Comparison of ENCODE assay signal across 15 mouse cellular contexts in genomic region chr17:26361420-26361819, GRCm38 (mm10). TPM values are rescaled to one million over a fixed set of nuclear protein-coding genes. Genes with fewer than 3 reads are reported as not detected.
A peak's percentile ranks its signal among the peaks of the same experiment; 100 is the strongest.
DNase-seq lines count a peak whose midpoint lies in the region; ATAC-seq and TF ChIP-seq lines count a peak whose summit lies in the region.
"Had no signal": no experiment of that assay in that cellular context is flagged by ENCODE, and none has a peak within 500 bp of the region (broad histone marks: within the 10 kb centered on the region; RNA-seq: fewer than 3 reads in every experiment).

No protein-coding gene starts in this region.

- ATAC-seq in forebrain, embryonic 11.5 days (replicated peaks; ENCODE audit: low FRiP score) = no peak
- ATAC-seq in hindbrain, embryonic 13.5 days (ENCODE audit: low FRiP score) = no peak
- no peak for ATAC-seq in hindbrain, embryonic 12.5 days (ENCODE audit: low FRiP score)
- ATAC-seq in forebrain, embryonic 12.5 days (ENCODE audit: low FRiP score) = no peak
- 0 out of 2 replicates have a peak, but pooled peaks have one; percentile 11 for ATAC-seq in liver, embryonic 14.5 days (ENCODE audit: insufficient read depth)
- ATAC-seq: activated CD4-positive, CD25-positive, alpha-beta regulatory T cell, adult 4 months; inflammation-experienced regulatory T-cells, adult 6 months had no signal

- WGBS in forebrain, embryonic 11.5 days = 80% methylated on average over 7 of the region's 7 CpGs
- 80% methylated on average over 7 of the region's 7 CpGs for WGBS in forebrain, embryonic 10.5 days
- WGBS in hindbrain, embryonic 13.5 days = 77% methylated on average over 7 of the region's 7 CpGs
- WGBS in hindbrain, embryonic 12.5 days = 78% methylated on average over 7 of the region's 7 CpGs
- WGBS in forebrain, embryonic 12.5 days = 84% methylated on average over 7 of the region's 7 CpGs
- 23% methylated on average over 7 of the region's 7 CpGs for WGBS in liver, embryonic 14.5 days (ENCODE audit: insufficient replicate concordance)

- DNase-seq in forebrain, embryonic 11.5 days (ENCODE audit: low spot score) = peak; percentile 26
- DNase-seq in forebrain, embryonic 10.5 days (ENCODE audit: extremely low spot score, low spot score) = no peak
- DNase-seq in liver, embryonic 14.5 days (ENCODE audit: low read depth in 3 of 3, low spot score in 3 of 3) = no peak
- no peak for DNase-seq in urinary bladder, postnatal 10 days (ENCODE audit: low spot score)
- DNase-seq in cerebellum, adult 11-12 months = no peak
- DNase-seq: cerebellum, adult 9-10 months; lung, adult 18-20 months had no signal

- H3K4me1 ChIP-seq in forebrain, embryonic 11.5 days (replicated peaks; ENCODE audit: control insufficient read depth, insufficient read depth, low read length) = peaks cover 6% of the 10 kb centered on the region; the same call in 1 of the 2 replicates
- peaks cover 37% of the 10 kb centered on the region for H3K4me1 ChIP-seq in forebrain, embryonic 10.5 days
- peaks cover 53% of the 10 kb centered on the region for H3K4me1 ChIP-seq in hindbrain, embryonic 13.5 days (replicated peaks)
- peaks cover 33% of the 10 kb centered on the region for H3K4me1 ChIP-seq in hindbrain, embryonic 12.5 days
- H3K4me1 ChIP-seq in forebrain, embryonic 12.5 days = peaks cover 22% of the 10 kb centered on the region
- peaks cover 11 to 18% of the 10 kb centered on the region in 2 experiments; a peak in 3 of 4 replicates for H3K4me1 ChIP-seq in liver, embryonic 14.5 days (replicated peaks; ENCODE audit: control insufficient read depth in 2 of 2, insufficient read depth in 2 of 2, low read length in 1 of 2)

- no peak overlapping the region for H3K27ac ChIP-seq in forebrain, embryonic 11.5 days (ENCODE audit: low read depth, low read length)
- H3K27ac ChIP-seq in forebrain, embryonic 10.5 days = no peak overlapping the region
- H3K27ac ChIP-seq in hindbrain, embryonic 13.5 days = peak overlapping the region; percentile 58
- no peak overlapping the region for H3K27ac ChIP-seq in hindbrain, embryonic 12.5 days
- H3K27ac ChIP-seq in forebrain, embryonic 12.5 days = peak overlapping the region; percentile 65
- no peak overlapping the region for H3K27ac ChIP-seq in liver, embryonic 14.5 days
- H3K27ac ChIP-seq: embryonic facial prominence, embryonic 12.5 days; midbrain, embryonic 10.5 days had no signal

- no peak overlapping the region for H3K4me3 ChIP-seq in forebrain, embryonic 11.5 days (ENCODE audit: low read depth, low read length)
- no peak overlapping the region for H3K4me3 ChIP-seq in forebrain, embryonic 10.5 days
- H3K4me3 ChIP-seq in hindbrain, embryonic 13.5 days = no peak overlapping the region
- H3K4me3 ChIP-seq in hindbrain, embryonic 12.5 days = no peak overlapping the region
- no peak overlapping the region for H3K4me3 ChIP-seq in forebrain, embryonic 12.5 days (replicated peaks)
- H3K4me3 ChIP-seq in liver, embryonic 14.5 days (ENCODE audit: insufficient read depth in 1 of 2, low read depth in 2 of 2, low read length in 2 of 2) = no peak overlapping the region
- H3K4me3 ChIP-seq: embryonic facial prominence, embryonic 12.5 days; midbrain, embryonic 10.5 days; myocyte had no signal

- H3K27me3 ChIP-seq in forebrain, embryonic 11.5 days (ENCODE audit: control insufficient read depth, insufficient read depth, low read length) = no peaks in the 10 kb centered on the region
- no peaks in the 10 kb centered on the region for H3K27me3 ChIP-seq in forebrain, embryonic 10.5 days (ENCODE audit: poor library complexity, severe bottlenecking)
- H3K27me3 ChIP-seq in hindbrain, embryonic 13.5 days = no peaks in the 10 kb centered on the region
- no peaks in the 10 kb centered on the region; the same call in 1 of the 2 replicates for H3K27me3 ChIP-seq in hindbrain, embryonic 12.5 days
- H3K27me3 ChIP-seq in forebrain, embryonic 12.5 days = no peaks in the 10 kb centered on the region
- H3K27me3 ChIP-seq in liver, embryonic 14.5 days (ENCODE audit: control insufficient read depth, insufficient read depth, low read length) = no peaks in the 10 kb centered on the region; the same call in 1 of the 2 replicates
- H3K27me3 ChIP-seq: embryonic facial prominence, embryonic 12.5 days had no signal

- TF ChIP-seq EP300 in liver, embryonic 14.5 days (IDR thresholded peaks at IDR 0.05; ENCODE audit: low read depth) = no peak

- no peak overlapping the region for H3K4me2 ChIP-seq in forebrain, embryonic 11.5 days (ENCODE audit: low read depth, low read length, severe bottlenecking)
- no peak overlapping the region for H3K4me2 ChIP-seq in hindbrain, embryonic 13.5 days
- no peak overlapping the region for H3K4me2 ChIP-seq in hindbrain, embryonic 12.5 days (replicated peaks)
- no peak overlapping the region for H3K4me2 ChIP-seq in forebrain, embryonic 12.5 days
- H3K4me2 ChIP-seq in liver, embryonic 14.5 days (ENCODE audit: low read depth) = no peak overlapping the region
- H3K4me2 ChIP-seq: embryonic facial prominence, embryonic 12.5 days had no signal

- H3K36me3 ChIP-seq in forebrain, embryonic 11.5 days (ENCODE audit: control insufficient read depth, insufficient read depth, low read length) = no peaks in the 10 kb centered on the region
- H3K36me3 ChIP-seq in forebrain, embryonic 10.5 days (replicated peaks) = no peaks in the 10 kb centered on the region
- no peaks in the 10 kb centered on the region for H3K36me3 ChIP-seq in hindbrain, embryonic 13.5 days
- no peaks in the 10 kb centered on the region for H3K36me3 ChIP-seq in hindbrain, embryonic 12.5 days
- H3K36me3 ChIP-seq in forebrain, embryonic 12.5 days (replicated peaks) = no peaks in the 10 kb centered on the region
- H3K36me3 ChIP-seq in liver, embryonic 14.5 days (replicated peaks; ENCODE audit: control insufficient read depth, insufficient read depth, low read depth) = no peaks in the 10 kb centered on the region
- H3K36me3 ChIP-seq: embryonic facial prominence, embryonic 12.5 days; midbrain, embryonic 10.5 days had no signal

- H3K9me3 ChIP-seq in forebrain, embryonic 11.5 days (ENCODE audit: control insufficient read depth, low read length) = no peaks in the 10 kb centered on the region
- no peaks in the 10 kb centered on the region for H3K9me3 ChIP-seq in forebrain, embryonic 10.5 days
- H3K9me3 ChIP-seq in hindbrain, embryonic 13.5 days = no peaks in the 10 kb centered on the region
- no peaks in the 10 kb centered on the region for H3K9me3 ChIP-seq in hindbrain, embryonic 12.5 days (replicated peaks)
- H3K9me3 ChIP-seq in forebrain, embryonic 12.5 days = no peaks in the 10 kb centered on the region
- H3K9me3 ChIP-seq in liver, embryonic 14.5 days (ENCODE audit: control insufficient read depth, low read length) = no peaks in the 10 kb centered on the region
- H3K9me3 ChIP-seq: embryonic facial prominence, embryonic 12.5 days; midbrain, embryonic 10.5 days had no signal

- no peak overlapping the region for H3K9ac ChIP-seq in forebrain, embryonic 11.5 days (ENCODE audit: low read length)
- no peak overlapping the region for H3K9ac ChIP-seq in hindbrain, embryonic 13.5 days
- no peak overlapping the region for H3K9ac ChIP-seq in hindbrain, embryonic 12.5 days
- no peak overlapping the region for H3K9ac ChIP-seq in forebrain, embryonic 12.5 days
- no peak overlapping the region for H3K9ac ChIP-seq in liver, embryonic 14.5 days (replicated peaks)
- H3K9ac ChIP-seq: embryonic facial prominence, embryonic 12.5 days had no signal

- no peak for TF ChIP-seq CTCF in liver, embryonic 14.5 days (IDR thresholded peaks at IDR 0.05; ENCODE audit: low read depth)

RNA-seq across cellular contexts. Expression of gene Neurl1b, which starts 53.2 kb away (rescaled TPM):
- polyA plus RNA-seq in forebrain, embryonic 11.5 days (2014; fragmentation: Nextera tagmentation; extraction: Ambion mirVana) = 0.35 and 0.45 TPM in 2 replicates
- 0.09 and 0.10 TPM in 2 replicates for polyA plus RNA-seq in forebrain, embryonic 10.5 days (2016; fragmentation: Nextera tagmentation; extraction: Ambion mirVana)
- polyA plus RNA-seq in hindbrain, embryonic 13.5 days (2015; fragmentation: Nextera tagmentation; extraction: Ambion mirVana) = 0.78 and 1.0 TPM in 2 replicates
- polyA plus RNA-seq in hindbrain, embryonic 12.5 days (2016; fragmentation: Nextera tagmentation; extraction: Ambion mirVana) = 0.40 and 0.59 TPM in 2 replicates
- polyA plus RNA-seq in forebrain, embryonic 12.5 days (2016; fragmentation: Nextera tagmentation; extraction: Ambion mirVana) = 0.57 and 0.72 TPM in 2 replicates
- polyA plus RNA-seq in liver, embryonic 14.5 days (2012; rRNA removed) = 0.09 and 0.12 TPM in 2 replicates
- 0.03 TPM in 1 of 2 replicates, not detected in the other for polyA plus RNA-seq in liver, embryonic 14.5 days (2014; fragmentation: Nextera tagmentation; extraction: Ambion mirVana)

Comparison
In these comparisons a context has a peak if more than half of its experiments do, and no peak if none do; other contexts are left out.
1. H3K27ac ChIP-seq: peak in hindbrain, embryonic 13.5 days (single experiment) and forebrain, embryonic 12.5 days (single experiment); none in forebrain, embryonic 11.5 days (single experiment), forebrain, embryonic 10.5 days (single experiment), hindbrain, embryonic 12.5 days (single experiment) and liver, embryonic 14.5 days (single experiment).